Comparison of ENCODE assay signal across 15 mouse cellular contexts in the genomic region with DNA sequence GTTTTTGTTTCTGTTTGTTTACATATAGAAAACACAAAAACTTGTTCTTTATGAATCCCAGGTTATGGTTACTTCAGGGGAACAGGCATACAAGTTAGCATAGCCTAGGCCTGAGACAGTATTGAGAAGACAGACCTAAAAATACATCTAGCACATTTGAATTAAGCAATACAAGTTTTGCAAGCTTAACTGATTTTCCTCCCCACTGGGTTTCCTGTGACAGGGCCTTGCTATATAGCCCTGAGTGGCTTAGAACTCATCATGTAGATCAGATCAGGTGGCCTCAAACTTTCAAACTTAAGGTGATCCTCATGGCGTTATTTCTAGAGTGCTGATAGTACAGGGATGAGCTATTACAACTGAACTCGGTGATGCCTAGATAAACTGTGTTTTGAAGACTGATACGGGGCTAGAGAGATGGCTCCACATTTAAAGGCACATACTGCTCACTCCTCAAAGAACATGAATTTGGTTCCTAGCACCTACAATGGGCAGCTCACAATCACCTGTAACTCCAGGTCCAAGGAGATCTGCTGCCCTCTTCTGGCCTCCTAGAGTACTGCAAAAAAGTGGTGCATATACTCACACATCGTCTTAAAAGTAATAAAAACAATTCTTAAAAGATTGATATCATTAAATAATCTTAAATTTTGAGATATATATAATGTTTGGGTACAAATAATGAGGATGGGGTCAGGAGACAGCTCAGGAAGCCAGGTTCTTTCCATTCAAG.
DNase-seq lines count a peak whose midpoint lies in the region; ATAC-seq and TF ChIP-seq lines count a peak whose summit lies in the region.
"Had no signal": no experiment of that assay in that cellular context is flagged by ENCODE, and none has a peak within 500 bp of the region (broad histone marks: within the 10 kb centered on the region; RNA-seq: fewer than 3 reads in every experiment).

No protein-coding gene starts in this region.

- peak; percentile 43 for TF ChIP-seq CTCF in hindbrain, postnatal 0 days (IDR thresholded peaks at IDR 0.05; ENCODE audit: low read depth)
- peak; percentile 44 for TF ChIP-seq CTCF in midbrain, postnatal 0 days (IDR thresholded peaks at IDR 0.05)
- TF ChIP-seq CTCF in stomach, postnatal 0 days (IDR thresholded peaks at IDR 0.05; ENCODE audit: low read depth): peak; percentile 41

- no peak overlapping the region for H3K4me3 ChIP-seq in hindbrain, postnatal 0 days (ENCODE audit: low read length)
- H3K4me3 ChIP-seq in hindbrain, embryonic 11.5 days (ENCODE audit: low read depth, low read length): no peak overlapping the region
- H3K4me3 ChIP-seq in midbrain, postnatal 0 days (ENCODE audit: low read depth, low read length): no peak overlapping the region
- H3K4me3 ChIP-seq in midbrain, embryonic 14.5 days (replicated peaks; ENCODE audit: low read depth, low read length): no peak overlapping the region
- H3K4me3 ChIP-seq in stomach, postnatal 0 days (ENCODE audit: low read depth, low read length): no peak overlapping the region
- H3K4me3 ChIP-seq: liver, embryonic 15.5 days; megakaryocyte, embryonic 14.5 days had no signal

- H3K27ac ChIP-seq in hindbrain, postnatal 0 days: no peak overlapping the region
- H3K27ac ChIP-seq in hindbrain, embryonic 11.5 days (ENCODE audit: low read depth, low read length): no peak overlapping the region
- H3K27ac ChIP-seq in midbrain, postnatal 0 days (ENCODE audit: low read depth, low read length): no peak overlapping the region
- H3K27ac ChIP-seq in midbrain, embryonic 14.5 days (replicated peaks; ENCODE audit: low read depth, low read length): no peak overlapping the region
- H3K27ac ChIP-seq in stomach, postnatal 0 days (replicated peaks): no peak overlapping the region
- H3K27ac ChIP-seq: liver, embryonic 15.5 days had no signal

- 98% methylated on average over 4 of the region's 4 CpGs for WGBS in hindbrain, postnatal 0 days
- 96% methylated on average over 4 of the region's 4 CpGs for WGBS in hindbrain, embryonic 11.5 days
- WGBS in midbrain, postnatal 0 days: 96% methylated on average over 4 of the region's 4 CpGs
- WGBS in midbrain, embryonic 14.5 days: 97% methylated on average over 4 of the region's 4 CpGs
- WGBS in stomach, postnatal 0 days: 97% methylated on average over 4 of the region's 4 CpGs

- no peak for TF ChIP-seq EP300 in stomach, postnatal 0 days (optimal IDR thresholded peaks at IDR 0.05)

- no peak for DNase-seq in hindbrain, postnatal 0 days (ENCODE audit: low spot score)
- DNase-seq in hindbrain, embryonic 11.5 days (ENCODE audit: low spot score): no peak
- DNase-seq in midbrain, postnatal 0 days (ENCODE audit: low spot score): no peak
- DNase-seq in midbrain, embryonic 14.5 days: no peak
- peak; percentile 56 for DNase-seq in R1 (ENCODE audit: low read depth, low spot score)
- DNase-seq in stomach, postnatal 0 days (ENCODE audit: low spot score): no peak
- DNase-seq in layer of hippocampus, adult 11-12 months (ENCODE audit: low spot score): no peak
- no peak for DNase-seq in layer of hippocampus, postnatal 14 days (ENCODE audit: low spot score in 2 of 2)
- DNase-seq: adrenal gland, postnatal 25 days; cerebellum, adult 11 months; heart, postnatal 10 days had no signal

- no peak for ATAC-seq in hindbrain, postnatal 0 days
- no peak for ATAC-seq in hindbrain, embryonic 11.5 days (ENCODE audit: low FRiP score)
- ATAC-seq in midbrain, postnatal 0 days (ENCODE audit: low FRiP score): no peak
- ATAC-seq in midbrain, embryonic 14.5 days (ENCODE audit: low FRiP score, low TSS enrichment): no peak
- no peak for ATAC-seq in stomach, postnatal 0 days (ENCODE audit: low FRiP score, low TSS enrichment)
- ATAC-seq: CD4-positive, CD25-positive, alpha-beta regulatory T cell, adult 4 months; inflammation-experienced regulatory T-cells, adult 6 months had no signal

- H3K9ac ChIP-seq in hindbrain, postnatal 0 days (replicated peaks; ENCODE audit: low read length): no peak overlapping the region
- H3K9ac ChIP-seq in hindbrain, embryonic 11.5 days (ENCODE audit: low read depth, low read length): no peak overlapping the region
- H3K9ac ChIP-seq in midbrain, postnatal 0 days (replicated peaks; ENCODE audit: low read length, poor library complexity, severe bottlenecking): no peak overlapping the region
- H3K9ac ChIP-seq in midbrain, embryonic 14.5 days (replicated peaks; ENCODE audit: low read length): no peak overlapping the region
- no peak overlapping the region for H3K9ac ChIP-seq in stomach, postnatal 0 days (ENCODE audit: low read length)
- H3K9ac ChIP-seq: liver, embryonic 15.5 days had no signal

- H3K36me3 ChIP-seq in hindbrain, postnatal 0 days (ENCODE audit: insufficient read depth, low read length): no peaks in the 10 kb centered on the region
- H3K36me3 ChIP-seq in hindbrain, embryonic 11.5 days (ENCODE audit: control insufficient read depth, insufficient read depth, low read length): no peaks in the 10 kb centered on the region
- H3K36me3 ChIP-seq in midbrain, postnatal 0 days (ENCODE audit: insufficient read depth, low read length): no peaks in the 10 kb centered on the region
- no peaks in the 10 kb centered on the region for H3K36me3 ChIP-seq in midbrain, embryonic 14.5 days (ENCODE audit: control insufficient read depth, insufficient read depth, low read length)
- no peaks in the 10 kb centered on the region for H3K36me3 ChIP-seq in stomach, postnatal 0 days (ENCODE audit: control insufficient read depth, insufficient read depth, low read length)

- 0 out of 2 replicates have a peak, but pooled peaks cover 1% of the 10 kb centered on the region for H3K4me1 ChIP-seq in hindbrain, postnatal 0 days (ENCODE audit: insufficient read depth, low read length)
- no peaks in the 10 kb centered on the region for H3K4me1 ChIP-seq in hindbrain, embryonic 11.5 days (replicated peaks; ENCODE audit: control insufficient read depth, insufficient read depth, low read length)
- peaks cover under 1% of the 10 kb centered on the region; the same call in 1 of the 2 replicates for H3K4me1 ChIP-seq in midbrain, postnatal 0 days (ENCODE audit: insufficient read depth, low read length)
- no peaks in the 10 kb centered on the region; the same call in 1 of the 2 replicates for H3K4me1 ChIP-seq in midbrain, embryonic 14.5 days (ENCODE audit: control insufficient read depth, insufficient read depth, low read length)
- H3K4me1 ChIP-seq in stomach, postnatal 0 days (replicated peaks; ENCODE audit: control insufficient read depth, insufficient read depth): no peaks in the 10 kb centered on the region

- H3K9me3 ChIP-seq in hindbrain, postnatal 0 days (ENCODE audit: low read length): no peaks in the 10 kb centered on the region
- H3K9me3 ChIP-seq in hindbrain, embryonic 11.5 days (ENCODE audit: control insufficient read depth, low read length): no peaks in the 10 kb centered on the region
- no peaks in the 10 kb centered on the region for H3K9me3 ChIP-seq in midbrain, postnatal 0 days (ENCODE audit: low read length)
- H3K9me3 ChIP-seq in midbrain, embryonic 14.5 days (ENCODE audit: control insufficient read depth, low read length): 0 out of 2 replicates have a peak, but pooled peaks cover 2% of the 10 kb centered on the region
- no peaks in the 10 kb centered on the region for H3K9me3 ChIP-seq in stomach, postnatal 0 days (ENCODE audit: control insufficient read depth, low read length)
- H3K9me3 ChIP-seq: liver, embryonic 15.5 days had no signal

- no peak overlapping the region for H3K4me2 ChIP-seq in hindbrain, postnatal 0 days (ENCODE audit: low read depth, low read length)
- no peak overlapping the region for H3K4me2 ChIP-seq in hindbrain, embryonic 11.5 days (replicated peaks; ENCODE audit: low read depth, low read length)
- no peak overlapping the region for H3K4me2 ChIP-seq in midbrain, postnatal 0 days (ENCODE audit: low read depth, low read length, poor library complexity, severe bottlenecking)
- no peak overlapping the region for H3K4me2 ChIP-seq in midbrain, embryonic 14.5 days (ENCODE audit: low read length)
- H3K4me2 ChIP-seq in stomach, postnatal 0 days (replicated peaks; ENCODE audit: low read depth): no peak overlapping the region
- H3K4me2 ChIP-seq: liver, embryonic 15.5 days had no signal

- no peaks in the 10 kb centered on the region for H3K27me3 ChIP-seq in hindbrain, postnatal 0 days (ENCODE audit: insufficient read depth, low read length)
- H3K27me3 ChIP-seq in hindbrain, embryonic 11.5 days (ENCODE audit: control insufficient read depth, insufficient read depth, low read length): no peaks in the 10 kb centered on the region
- H3K27me3 ChIP-seq in midbrain, postnatal 0 days (ENCODE audit: insufficient read depth, low read length): no peaks in the 10 kb centered on the region
- no peaks in the 10 kb centered on the region for H3K27me3 ChIP-seq in midbrain, embryonic 14.5 days (ENCODE audit: control insufficient read depth, insufficient read depth, low read length)
- H3K27me3 ChIP-seq in stomach, postnatal 0 days (ENCODE audit: control insufficient read depth, insufficient read depth, low read length): no peaks in the 10 kb centered on the region
- H3K27me3 ChIP-seq: liver, embryonic 15.5 days; megakaryocyte, embryonic 14.5 days had no signal
